In genomic region chr4:62267101-62267500, GRCm38 (mm10) we compare ENCODE assay signal across 22 mouse cellular contexts. TPM values are rescaled to one million over a fixed set of nuclear protein-coding genes. Genes with fewer than 3 reads are reported as not detected.
"Had no signal": no experiment of that assay in that cellular context is flagged by ENCODE, and none has a peak within 500 bp of the region (broad histone marks: within the 10 kb centered on the region; RNA-seq: fewer than 3 reads in every experiment).

No protein-coding gene starts in this region.

- H3K4me2 ChIP-seq: limb, embryonic 13.5 days; lung, embryonic 15.5 days; midbrain, embryonic 13.5 days; neural tube, embryonic 12.5 days had no signal

- H3K36me3 ChIP-seq: limb, embryonic 10.5 days; limb, embryonic 13.5 days; lung, embryonic 15.5 days; midbrain, embryonic 10.5 days; midbrain, embryonic 13.5 days; neural tube, embryonic 12.5 days had no signal

- H3K4me3 ChIP-seq: layer of hippocampus, adult 2 months; limb, embryonic 10.5 days; limb, embryonic 13.5 days; lung, embryonic 15.5 days; megakaryocyte, embryonic 14.5 days; midbrain, embryonic 10.5 days; midbrain, embryonic 13.5 days; neural tube, embryonic 12.5 days had no signal

- H3K27me3 ChIP-seq: limb, embryonic 13.5 days; lung, embryonic 15.5 days; megakaryocyte, embryonic 14.5 days; midbrain, embryonic 13.5 days; neural tube, embryonic 12.5 days had no signal

- H3K27ac ChIP-seq: kidney, postnatal 0 days; layer of hippocampus, adult 2 months; limb, embryonic 10.5 days; limb, embryonic 13.5 days; liver, embryonic 14.5 days; lung, embryonic 15.5 days; midbrain, embryonic 10.5 days; midbrain, embryonic 13.5 days; neural tube, embryonic 12.5 days had no signal

- H3K4me1 ChIP-seq: limb, embryonic 10.5 days; limb, embryonic 13.5 days; megakaryocyte, embryonic 14.5 days; midbrain, embryonic 13.5 days; neural tube, embryonic 12.5 days had no signal

- H3K9me3 ChIP-seq: limb, embryonic 10.5 days; limb, embryonic 13.5 days; lung, embryonic 15.5 days; megakaryocyte, embryonic 14.5 days; midbrain, embryonic 10.5 days; midbrain, embryonic 13.5 days; neural tube, embryonic 12.5 days had no signal

- H3K9ac ChIP-seq: limb, embryonic 13.5 days; liver, embryonic 14.5 days; liver, postnatal 0 days; lung, embryonic 15.5 days; midbrain, embryonic 13.5 days; neural tube, embryonic 12.5 days had no signal

- DNase-seq: kidney, adult 2 months; layer of hippocampus, adult 9-11 months; liver; liver, postnatal 0 days; lung, postnatal 10 days; lung, postnatal 36 days; retina, postnatal 1 day; right cerebral cortex, postnatal 25 days; spleen, adult 18-20 months; thymus, adult 2 months; thymus, postnatal 14 days had no signal

- ATAC-seq: liver, postnatal 0 days; midbrain, embryonic 13.5 days had no signal

RNA-seq across cellular contexts. Expression of gene Zfp37, which starts 36.3 kb away (rescaled TPM):
- total RNA-seq: neutrophil, adult 5-6 weeks had no signal
